18 mouse cellular contexts compared by ENCODE assay signal in genomic region chr11:88372589-88372988, GRCm38 (mm10).
DNase-seq lines count a peak whose midpoint lies in the region; ATAC-seq and TF ChIP-seq lines count a peak whose summit lies in the region.
"Had no signal": no experiment of that assay in that cellular context is flagged by ENCODE, and none has a peak within 500 bp of the region (broad histone marks: within the 10 kb centered on the region; RNA-seq: fewer than 3 reads in every experiment).

No protein-coding gene starts in this region.

- H3K27ac ChIP-seq in cerebellum, adult 2 months (ENCODE audit: insufficient read depth, low read length): 0 out of 2 replicates have a peak overlapping the region, but pooled peaks have one; percentile 26
- H3K27ac ChIP-seq in forebrain, postnatal 0 days (ENCODE audit: low read depth, low read length): no peak overlapping the region
- peak overlapping the region; percentile 65 for H3K27ac ChIP-seq in midbrain, embryonic 11.5 days (ENCODE audit: low read depth, low read length)
- H3K27ac ChIP-seq: heart, embryonic 13.5 days; liver, embryonic 14.5 days; macrophage had no signal

- H3K4me2 ChIP-seq in forebrain, postnatal 0 days (ENCODE audit: low read depth): no peak overlapping the region
- no peak overlapping the region for H3K4me2 ChIP-seq in midbrain, embryonic 11.5 days
- H3K4me2 ChIP-seq: heart, embryonic 13.5 days had no signal

- no peak overlapping the region for H3K4me3 ChIP-seq in cerebellum, adult 2 months (replicated peaks; ENCODE audit: insufficient read depth, low read depth, low read length)
- no peak overlapping the region for H3K4me3 ChIP-seq in forebrain, postnatal 0 days (ENCODE audit: low read depth, low read length)
- no peak overlapping the region for H3K4me3 ChIP-seq in midbrain, embryonic 11.5 days (ENCODE audit: low read depth, low read length)
- H3K4me3 ChIP-seq in lung, adult 2 months (replicated peaks; ENCODE audit: extremely low read depth, low read depth, low read length): no peak overlapping the region
- H3K4me3 ChIP-seq: heart, embryonic 13.5 days had no signal

- WGBS in cerebellum, adult 2 months: 58% methylated on average over 4 of the region's 4 CpGs
- WGBS in forebrain, postnatal 0 days: 59% methylated on average over 4 of the region's 4 CpGs
- WGBS in midbrain, embryonic 11.5 days: 86% methylated on average over 4 of the region's 4 CpGs
- 81% methylated on average over 4 of the region's 4 CpGs for WGBS in lung, adult 2 months

- no peak for TF ChIP-seq POLR2A in cerebellum, adult 2 months (IDR thresholded peaks at IDR 0.05; ENCODE audit: borderline replicate concordance, insufficient read depth, low read length)
- no peak for TF ChIP-seq POLR2A in lung, adult 2 months (IDR thresholded peaks at IDR 0.05; ENCODE audit: borderline replicate concordance, extremely low read depth, low read depth, low read length)

- no peak overlapping the region for H3K9ac ChIP-seq in forebrain, postnatal 0 days
- H3K9ac ChIP-seq in midbrain, embryonic 11.5 days (ENCODE audit: low read length): no peak overlapping the region
- H3K9ac ChIP-seq: heart, embryonic 13.5 days; liver, embryonic 14.5 days had no signal

- DNase-seq in cerebellum, adult 2 months: no peak
- no peak for DNase-seq in cerebellum, postnatal 10 days
- DNase-seq in brain, adult 2 months (ENCODE audit: low read depth, low spot score): peak; percentile 63
- DNase-seq in forebrain, postnatal 0 days: peak; percentile 64
- no peak for DNase-seq in midbrain, embryonic 11.5 days (ENCODE audit: low spot score, missing footprints)
- DNase-seq in gastrocnemius, adult 8-10 months (ENCODE audit: low spot score in 2 of 2): no peak
- no peak for DNase-seq in lung, adult 2 months
- DNase-seq: cerebellum, adult 11-12 months; gastrocnemius, postnatal 25 days; kidney, adult 2 months; kidney, postnatal 4 days; right cerebral cortex, postnatal 25 days; thymus, adult 2 months had no signal

- peaks cover 6% of the 10 kb centered on the region for H3K4me1 ChIP-seq in cerebellum, adult 2 months (ENCODE audit: control insufficient read depth, insufficient read depth, low read length)
- H3K4me1 ChIP-seq in forebrain, postnatal 0 days (ENCODE audit: insufficient read depth): no peaks in the 10 kb centered on the region
- peaks cover 11% of the 10 kb centered on the region for H3K4me1 ChIP-seq in midbrain, embryonic 11.5 days (ENCODE audit: control insufficient read depth, insufficient read depth, low read length)
- no peaks in the 10 kb centered on the region for H3K4me1 ChIP-seq in lung, adult 2 months (ENCODE audit: control insufficient read depth, insufficient read depth, low read length)

- no peaks in the 10 kb centered on the region for H3K9me3 ChIP-seq in forebrain, postnatal 0 days (ENCODE audit: low read length)
- H3K9me3 ChIP-seq in midbrain, embryonic 11.5 days (ENCODE audit: control insufficient read depth, low read length): no peaks in the 10 kb centered on the region
- H3K9me3 ChIP-seq: heart, embryonic 13.5 days had no signal

- no peaks in the 10 kb centered on the region; the same call in 1 of the 2 replicates for H3K36me3 ChIP-seq in forebrain, postnatal 0 days (ENCODE audit: insufficient read depth)
- H3K36me3 ChIP-seq in midbrain, embryonic 11.5 days (ENCODE audit: control insufficient read depth, insufficient read depth, low read length): peaks cover under 1% of the 10 kb centered on the region; the same call in 1 of the 2 replicates

- no peak for TF ChIP-seq CTCF in cerebellum, adult 2 months (IDR thresholded peaks at IDR 0.05; ENCODE audit: borderline replicate concordance, insufficient read depth, low read depth, low read length)
- no peak for TF ChIP-seq CTCF in forebrain, postnatal 0 days (IDR thresholded peaks at IDR 0.05; ENCODE audit: low read depth)
- no peak for TF ChIP-seq CTCF in lung, adult 2 months (IDR thresholded peaks at IDR 0.05; ENCODE audit: insufficient read depth, low read length)

- ATAC-seq in forebrain, postnatal 0 days: no peak
- no peak for ATAC-seq in midbrain, embryonic 11.5 days (ENCODE audit: low FRiP score)
- no peak for ATAC-seq in granulocyte monocyte progenitor cell, adult 5-6 weeks (replicated peaks; ENCODE audit: poor library complexity, severe bottlenecking)

- no peaks in the 10 kb centered on the region for H3K27me3 ChIP-seq in cerebellum, adult 2 months (ENCODE audit: control insufficient read depth, insufficient read depth, low read length)
- H3K27me3 ChIP-seq in forebrain, postnatal 0 days (ENCODE audit: insufficient read depth, low read length): no peaks in the 10 kb centered on the region; the same call in none of the 2 replicates
- no peaks in the 10 kb centered on the region for H3K27me3 ChIP-seq in midbrain, embryonic 11.5 days (ENCODE audit: control insufficient read depth, insufficient read depth, low read length)
- H3K27me3 ChIP-seq: CH12.LX; heart, embryonic 13.5 days had no signal

Comparison
In these comparisons a context has a peak if more than half of its experiments do, and no peak if none do; other contexts are left out.
1. DNase-seq: peak in brain, adult 2 months (single experiment) and forebrain, postnatal 0 days (single experiment); none in cerebellum, adult 2 months (0 of 2), cerebellum, postnatal 10 days (0 of 2), midbrain, embryonic 11.5 days (single experiment), gastrocnemius, adult 8-10 months (0 of 2) and lung, adult 2 months (single experiment).